Mouse (Mus musculus) megakaryocyte, embryonic 14.5 days (primary cell): Measurements from ENCODE around the gene Dppa4. TPM values are rescaled to one million over a fixed set of nuclear protein-coding genes. Genes with fewer than 3 reads are reported as not detected.

ENCODE experiments used
- H3K27me3 ChIP-seq: replicated peaks from 2 replicates; pipeline ENCODE3; 2012; ENCODE audit warnings: inconsistent platforms
- H3K36me3 ChIP-seq: replicated peaks from 2 replicates; pipeline ENCODE3; 2012; ENCODE audit warnings: low read length, inconsistent platforms, mixed read lengths
- H3K4me1 ChIP-seq: 2 replicates; pipeline ENCODE4 v1.6.1; 2012; ENCODE audit warnings: inconsistent platforms
- H3K4me3 ChIP-seq: replicated peaks from 2 replicates; pipeline ENCODE3; 2012; ENCODE audit warnings: moderate library complexity, mild to moderate bottlenecking, inconsistent platforms
- H3K9me3 ChIP-seq: 2 replicates; pipeline ENCODE4 v1.6.1; 2012; ENCODE audit warnings: inconsistent platforms
- FLI1 ChIP-seq: IDR thresholded peaks from 2 replicates; pipeline ENCODE4 v1.6.1; 2012; ENCODE audit warnings: low read length, inconsistent platforms, mixed read lengths
- GATA1 ChIP-seq: IDR thresholded peaks from 3 replicates; pipeline ENCODE4 v1.6.1; 2012; ENCODE audit warnings: mixed read lengths, low read length, inconsistent platforms, borderline replicate concordance
- polyA plus RNA-seq: library from polyadenylated mRNA; stranded (reverse); fragments of >175 nt; gene quantifications from 2 replicates; pipeline ENCODE4 v1.2.3, GENCODE M21; 2012; ENCODE audit warnings: low replicate concordance; ENCODE audit not compliant: insufficient read depth

Dppa4 gene
- polyA plus RNA-seq = not detected in 2 replicates

DNA sequence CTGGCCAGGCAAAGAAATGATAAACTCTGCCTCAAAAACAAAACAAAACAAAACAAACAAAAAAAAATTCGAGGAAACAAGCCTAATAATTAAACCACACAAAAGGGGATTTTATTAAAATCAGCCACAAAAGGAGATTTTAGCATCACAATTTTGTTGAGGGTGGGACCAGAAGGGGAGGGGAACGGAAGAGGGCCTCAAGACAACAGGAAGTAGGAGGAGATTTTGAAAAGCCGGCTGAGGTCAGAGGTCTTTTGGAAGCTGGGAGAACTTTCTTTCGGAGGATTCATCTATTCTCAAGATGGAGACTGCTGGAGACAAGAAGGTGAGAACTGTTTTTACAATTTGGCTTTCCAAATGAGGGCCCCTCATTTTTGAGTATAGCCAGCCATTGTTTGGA lies at the start of gene Dppa4:
Dppa4 (plus strand) TSS at position 217 of the 400 bp plus-strand sequence.
- Histone ChIP-seq H3K4me1 (no peaks in the 10 kb centered on the region), H3K36me3 (no peaks in the 10 kb centered on the region), H3K4me3 (no peak within 1 kb of the TSS), H3K9me3 (peaks cover 8% of the 10 kb centered on the region), H3K27me3 (no peaks in the 10 kb centered on the region)
- TF ChIP-seq GATA1 (no peak), FLI1 (no peak)

- H3K4me1 ChIP-seq = no peaks in the 10 kb centered on the region
- peaks cover 9% of the 10 kb centered on the region; the same call in 1 of the 2 replicates for H3K9me3 ChIP-seq
- no peaks in the 10 kb centered on the region for H3K27me3 ChIP-seq
- TF ChIP-seq GATA1 (no peak), FLI1 (no peak)
- no peak overlapping the region for H3K4me3 ChIP-seq
- no peaks in the 10 kb centered on the region for H3K36me3 ChIP-seq
Observed at GRCm38 (mm10) chr16:48234999-48235398, 48.5 kb upstream of the Dppa4 start.

DNA sequence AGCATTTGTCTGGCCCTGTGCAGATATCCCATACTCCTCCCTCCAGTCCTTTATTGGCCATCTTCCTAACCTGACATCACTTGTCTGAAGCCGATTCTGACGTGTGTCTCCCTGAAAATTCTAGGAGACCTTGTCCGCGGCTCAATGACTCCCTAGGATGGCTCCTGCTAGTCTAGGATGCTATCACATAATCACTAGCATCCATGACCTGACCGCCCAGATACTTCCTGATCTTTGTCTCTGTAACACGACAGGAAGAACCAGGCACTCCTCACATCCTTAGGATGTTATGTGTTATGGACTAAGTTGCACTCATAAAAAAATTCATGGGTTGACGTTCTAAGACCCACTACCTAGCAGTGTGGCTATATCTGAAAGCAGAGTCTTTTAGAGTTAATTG lies 45.9 kb upstream of the Dppa4 start:
- Histone ChIP-seq H3K9me3 (peaks cover 16% of the 10 kb centered on the region; the same call in 1 of the 2 replicates), H3K27me3 (no peaks in the 10 kb centered on the region), H3K4me3 (no peak overlapping the region), H3K4me1 (no peaks in the 10 kb centered on the region), H3K36me3 (no peaks in the 10 kb centered on the region)
- TF ChIP-seq FLI1 (no peak), GATA1 (no peak)

GRCm38 (mm10) chr16:48247044-48247661 lies 36.4 kb upstream of the Dppa4 start:
- H3K9me3 ChIP-seq = peaks cover 18% of the 10 kb centered on the region
- H3K4me1 ChIP-seq = no peaks in the 10 kb centered on the region
- no peak overlapping the region for H3K4me3 ChIP-seq
- no peaks in the 10 kb centered on the region for H3K27me3 ChIP-seq
- TF ChIP-seq GATA1 = no peak
- TF ChIP-seq FLI1 = no peak
- no peaks in the 10 kb centered on the region for H3K36me3 ChIP-seq

DNA sequence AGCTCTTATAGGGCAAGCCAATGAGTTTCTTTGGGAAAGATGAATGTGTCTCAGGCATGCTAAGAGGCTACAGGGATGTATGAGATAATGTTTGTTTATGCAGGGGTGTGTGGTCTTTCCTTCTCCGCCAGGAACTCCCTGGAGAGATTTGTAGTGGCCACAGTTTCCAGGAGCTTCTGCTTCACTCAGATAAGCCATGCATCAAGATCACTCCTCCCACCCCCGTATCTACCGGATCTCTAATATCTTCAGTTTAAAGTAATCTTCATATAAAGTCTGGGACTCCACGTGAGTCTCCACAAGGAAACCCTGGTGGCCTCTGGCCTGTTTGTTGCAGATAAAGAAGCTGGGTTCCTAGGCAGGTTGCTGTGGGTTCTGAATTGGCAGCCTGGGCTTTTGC lies 30.7 kb upstream of the Dppa4 start:
- Histone ChIP-seq H3K9me3 (peaks cover 6% of the 10 kb centered on the region; the same call in 1 of the 2 replicates), H3K36me3 (no peaks in the 10 kb centered on the region)
- TF ChIP-seq GATA1 = no peak
- TF ChIP-seq FLI1 = no peak

DNA sequence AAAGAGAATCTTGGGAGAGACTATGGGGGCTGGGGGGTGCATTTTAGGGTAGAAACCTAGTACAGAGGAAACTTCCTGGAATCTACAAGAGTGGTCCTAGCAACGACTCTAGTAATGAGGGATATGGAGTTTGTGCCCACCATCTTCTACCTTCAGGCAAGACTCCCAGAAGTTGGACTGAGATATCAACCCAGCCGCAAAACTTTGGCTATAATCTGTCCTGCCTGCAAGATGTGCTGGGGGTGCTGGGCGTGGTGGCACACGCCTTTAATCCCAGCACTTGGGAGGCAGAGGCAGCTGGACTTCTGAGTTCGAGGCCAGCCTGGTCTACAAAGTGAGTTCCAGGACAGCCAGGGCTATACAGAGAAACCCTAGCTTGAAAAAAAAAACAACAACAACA lies 28.9 kb upstream of the Dppa4 start:
- Histone ChIP-seq H3K9me3 (peaks cover 4% of the 10 kb centered on the region; the same call in 1 of the 2 replicates), H3K4me1 (no peaks in the 10 kb centered on the region), H3K36me3 (no peaks in the 10 kb centered on the region), H3K4me3 (no peak overlapping the region), H3K27me3 (no peaks in the 10 kb centered on the region)
- TF ChIP-seq FLI1 (no peak), GATA1 (no peak)

More for the DNA sequence above, 30.7 kb upstream of the Dppa4 start:
- Histone ChIP-seq H3K4me1 (no peaks in the 10 kb centered on the region), H3K27me3 (no peaks in the 10 kb centered on the region), H3K4me3 (no peak overlapping the region)

DNA sequence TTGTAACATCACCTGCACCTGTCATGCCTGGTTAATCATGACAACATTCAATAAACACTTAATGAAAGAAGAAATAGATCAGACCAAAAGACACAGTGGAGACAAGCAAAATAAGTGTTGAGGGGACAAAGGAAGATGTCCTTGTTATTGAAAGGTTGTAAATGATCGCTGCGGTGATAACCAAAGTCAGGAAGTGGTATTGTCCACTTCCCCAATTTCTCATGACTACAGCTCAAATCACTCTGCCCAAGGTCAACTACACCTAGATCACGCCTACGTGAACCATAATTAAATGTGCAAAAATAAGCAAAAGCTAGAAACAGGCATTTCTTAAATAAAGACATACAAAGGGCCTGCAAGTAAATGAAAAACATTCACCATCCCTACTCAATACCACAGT lies 24.0 kb upstream of the Dppa4 start:
- TF ChIP-seq FLI1 (no peak), GATA1 (no peak)
- no peaks in the 10 kb centered on the region for H3K36me3 ChIP-seq
- H3K4me1 ChIP-seq = no peaks in the 10 kb centered on the region
- peaks cover 4% of the 10 kb centered on the region; the same call in 1 of the 2 replicates for H3K9me3 ChIP-seq
- H3K27me3 ChIP-seq = no peaks in the 10 kb centered on the region
- no peak overlapping the region for H3K4me3 ChIP-seq

DNA sequence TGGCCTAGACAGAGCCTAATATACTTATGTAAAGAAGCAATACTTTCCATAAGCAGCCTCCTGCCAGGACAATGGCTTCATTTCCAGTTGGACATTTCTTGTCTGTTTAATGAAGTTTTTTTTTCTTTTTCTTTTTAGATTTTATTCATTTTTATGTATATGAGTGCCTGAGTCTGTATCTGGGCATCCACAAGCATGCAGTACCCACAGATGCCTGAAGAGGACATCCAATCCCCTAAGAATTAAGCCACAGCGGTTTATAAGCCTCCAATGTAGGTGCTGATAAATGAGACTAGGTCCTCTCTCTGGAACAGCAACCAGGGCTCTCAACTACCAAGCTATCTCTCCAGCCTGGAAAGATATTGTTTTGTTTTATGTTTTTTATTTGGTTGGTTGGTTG lies 20.6 kb upstream of the Dppa4 start:
- Histone ChIP-seq H3K4me3 (no peak overlapping the region), H3K36me3 (no peaks in the 10 kb centered on the region), H3K27me3 (no peaks in the 10 kb centered on the region), H3K4me1 (no peaks in the 10 kb centered on the region), H3K9me3 (peaks cover 5% of the 10 kb centered on the region)
- TF ChIP-seq GATA1 (no peak), FLI1 (no peak)

DNA sequence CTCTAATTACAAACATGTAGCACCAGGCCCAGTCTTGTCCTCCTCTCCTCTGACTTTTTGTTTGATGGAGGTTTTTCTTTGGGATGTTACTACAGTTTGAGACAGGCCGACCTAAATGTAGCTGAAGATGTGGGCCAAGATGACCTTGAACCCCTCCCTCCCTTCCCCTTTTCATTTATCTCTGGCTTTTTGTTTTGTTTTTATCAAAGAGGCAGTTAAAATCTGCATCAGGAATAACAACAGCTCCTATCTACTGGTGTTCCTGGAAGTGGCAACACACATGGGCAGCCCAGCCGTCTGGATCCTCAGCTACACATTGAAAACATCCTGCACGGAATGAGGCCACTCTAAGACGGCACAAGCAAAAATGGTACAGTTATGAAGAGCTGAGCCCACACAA lies 17.7 kb upstream of the Dppa4 start:
- Histone ChIP-seq H3K9me3 (peaks cover 5% of the 10 kb centered on the region), H3K4me1 (no peaks in the 10 kb centered on the region), H3K27me3 (no peaks in the 10 kb centered on the region), H3K36me3 (no peaks in the 10 kb centered on the region), H3K4me3 (no peak overlapping the region)
- TF ChIP-seq GATA1 = no peak
- TF ChIP-seq FLI1 = no peak

DNA sequence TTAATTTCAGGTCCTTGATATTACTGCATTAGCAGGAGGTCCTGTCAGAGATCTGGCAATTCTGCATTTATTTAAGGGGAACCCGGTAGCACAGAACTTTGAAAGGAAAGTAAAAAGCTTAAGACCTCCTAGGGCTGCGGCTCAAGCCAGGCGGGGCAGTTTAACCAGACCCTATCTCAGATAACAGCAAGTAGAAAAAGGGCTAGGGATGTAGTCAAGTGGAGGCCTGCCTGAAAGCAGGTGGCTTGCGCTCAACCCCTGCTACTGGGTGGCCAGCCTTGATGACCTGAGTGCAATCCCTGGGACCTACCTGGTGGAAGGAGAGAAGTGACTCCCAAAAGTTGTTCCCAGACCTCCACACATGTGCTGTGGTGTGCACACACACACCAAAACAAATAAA lies 6.6 kb upstream of the Dppa4 start:
- peaks cover 15% of the 10 kb centered on the region for H3K9me3 ChIP-seq
- TF ChIP-seq GATA1 (no peak), FLI1 (no peak)
- H3K36me3 ChIP-seq = no peaks in the 10 kb centered on the region
- H3K4me3 ChIP-seq = no peak overlapping the region
- no peaks in the 10 kb centered on the region for H3K4me1 ChIP-seq
- no peaks in the 10 kb centered on the region for H3K27me3 ChIP-seq

DNA sequence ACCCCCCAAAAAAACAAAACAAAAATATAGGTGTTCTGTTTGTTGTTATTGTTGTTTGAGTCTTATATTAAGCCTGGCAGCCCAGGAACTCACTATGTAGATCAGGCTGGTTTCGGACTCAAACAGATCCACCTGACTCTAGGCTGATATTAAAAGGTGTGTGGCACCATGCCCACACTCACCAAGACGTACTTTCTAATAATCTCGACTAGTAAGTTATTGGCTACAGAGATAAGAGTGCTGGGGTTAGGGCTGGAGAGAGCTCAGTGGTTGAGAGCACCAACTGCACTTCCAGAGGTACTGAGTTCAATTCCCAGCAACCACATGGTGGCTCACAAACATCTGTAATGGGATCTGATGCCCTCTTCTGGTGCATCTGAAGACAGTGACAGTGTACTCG lies 2.6 kb upstream of the Dppa4 start:
- H3K4me3 ChIP-seq = no peak overlapping the region
- no peak for TF ChIP-seq FLI1
- no peak for TF ChIP-seq GATA1
- no peaks in the 10 kb centered on the region for H3K27me3 ChIP-seq
- peaks cover 4% of the 10 kb centered on the region for H3K9me3 ChIP-seq
- no peaks in the 10 kb centered on the region for H3K36me3 ChIP-seq
- no peaks in the 10 kb centered on the region for H3K4me1 ChIP-seq

- TF ChIP-seq FLI1 (no peak), GATA1 (no peak)
- H3K9me3 ChIP-seq = peaks cover 4% of the 10 kb centered on the region
- no peaks in the 10 kb centered on the region for H3K4me1 ChIP-seq
- H3K4me3 ChIP-seq = no peak overlapping the region
- H3K27me3 ChIP-seq = no peaks in the 10 kb centered on the region
- no peaks in the 10 kb centered on the region for H3K36me3 ChIP-seq
Observed at GRCm38 (mm10) chr16:48282801-48283200, 732 bp upstream of the Dppa4 start.
